Mouse (Mus musculus): ENCODE measurements at regions not wholly inside any gene's neighbourhood (a gene's known extent, or its start where the extent isn't known, plus 50 kb on each side); places are given as distances from the start of the nearest gene placed in this dataset.

GRCm38 (mm10) chr13:90739797-90740196, 165.4 kb downstream of the Atp6ap1l start:
- no peak for DNase-seq (ENCODE audit: low spot score in 2 of 2)

- no peak for DNase-seq (ENCODE audit: low spot score in 2 of 2)
These were observed 166.6 kb downstream of the Atp6ap1l start for GRCm38 (mm10) chr13:90738513-90738912.

DNA sequence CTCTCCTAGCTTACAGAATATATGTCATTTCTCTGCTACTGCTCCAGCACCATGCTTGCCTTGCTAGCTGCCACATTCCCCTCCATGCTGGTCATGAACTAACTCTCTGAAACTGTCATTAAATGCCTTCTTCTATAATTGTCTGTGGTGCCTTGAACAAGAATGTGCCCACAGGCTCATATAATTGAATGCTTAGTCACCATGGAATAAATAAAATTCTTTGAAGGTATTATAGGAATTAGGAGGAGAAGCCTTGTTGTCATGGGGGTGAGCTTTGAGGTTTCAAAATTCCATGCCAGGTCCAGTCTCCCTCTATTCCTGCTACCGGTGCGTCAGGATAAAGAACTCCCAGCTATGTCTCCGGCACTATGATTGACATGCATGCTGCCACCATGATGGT, 171.9 kb downstream of the Atp6ap1l start:
- no peak for DNase-seq (ENCODE audit: low spot score in 2 of 2)

- no peak for DNase-seq (ENCODE audit: low spot score in 2 of 2)
These were observed 176.1 kb downstream of the Atp6ap1l start for GRCm38 (mm10) chr13:90729078-90729477.

GRCm38 (mm10) chr13:90727816-90728215, 177.3 kb downstream of the Atp6ap1l start:
- no peak for DNase-seq (ENCODE audit: low spot score in 2 of 2)

DNA sequence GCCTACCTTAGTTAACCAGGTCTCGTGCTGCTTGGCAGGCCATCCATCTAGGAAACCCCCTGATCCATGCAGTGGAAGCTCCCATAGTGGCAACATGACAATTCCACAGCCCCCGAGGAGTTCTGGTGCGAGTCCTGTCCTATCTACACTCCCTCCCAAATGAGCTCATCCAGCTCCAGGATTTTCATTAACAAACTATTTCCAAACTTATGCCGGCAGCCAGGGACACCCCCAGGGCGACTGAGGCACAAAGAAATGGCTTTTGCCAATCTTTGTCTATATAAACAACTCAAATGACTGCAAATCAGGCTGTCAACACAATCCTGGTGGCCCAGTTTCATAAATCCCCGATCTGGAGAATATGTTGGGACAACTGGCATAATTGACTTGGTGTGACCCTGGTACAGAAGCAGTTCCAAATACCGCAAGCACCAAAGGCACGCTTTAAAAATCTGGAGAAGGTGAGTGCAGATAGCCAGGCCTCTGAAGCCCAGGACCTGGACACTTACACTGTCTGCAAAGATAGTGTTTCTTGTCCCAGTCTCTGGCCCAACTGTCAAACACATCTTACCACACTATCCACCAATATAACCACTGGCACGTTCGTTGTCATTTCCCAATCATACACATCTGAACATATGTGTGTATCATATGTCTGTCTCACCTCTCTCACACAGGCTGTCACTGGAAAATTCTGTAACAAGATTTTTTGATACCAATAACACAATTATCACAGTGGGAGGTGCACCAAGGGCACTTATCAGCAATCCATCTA, 179.9 kb downstream of the Atp6ap1l start:
- no peak for DNase-seq (ENCODE audit: low spot score in 2 of 2)

- DNase-seq (ENCODE audit: low spot score in 2 of 2): no peak
These were observed 180.6 kb downstream of the Atp6ap1l start for GRCm38 (mm10) chr13:90724598-90724997.

- DNase-seq (ENCODE audit: low spot score in 2 of 2): no peak
These were observed 181.6 kb downstream of the Atp6ap1l start for GRCm38 (mm10) chr13:90723533-90723898.

DNA sequence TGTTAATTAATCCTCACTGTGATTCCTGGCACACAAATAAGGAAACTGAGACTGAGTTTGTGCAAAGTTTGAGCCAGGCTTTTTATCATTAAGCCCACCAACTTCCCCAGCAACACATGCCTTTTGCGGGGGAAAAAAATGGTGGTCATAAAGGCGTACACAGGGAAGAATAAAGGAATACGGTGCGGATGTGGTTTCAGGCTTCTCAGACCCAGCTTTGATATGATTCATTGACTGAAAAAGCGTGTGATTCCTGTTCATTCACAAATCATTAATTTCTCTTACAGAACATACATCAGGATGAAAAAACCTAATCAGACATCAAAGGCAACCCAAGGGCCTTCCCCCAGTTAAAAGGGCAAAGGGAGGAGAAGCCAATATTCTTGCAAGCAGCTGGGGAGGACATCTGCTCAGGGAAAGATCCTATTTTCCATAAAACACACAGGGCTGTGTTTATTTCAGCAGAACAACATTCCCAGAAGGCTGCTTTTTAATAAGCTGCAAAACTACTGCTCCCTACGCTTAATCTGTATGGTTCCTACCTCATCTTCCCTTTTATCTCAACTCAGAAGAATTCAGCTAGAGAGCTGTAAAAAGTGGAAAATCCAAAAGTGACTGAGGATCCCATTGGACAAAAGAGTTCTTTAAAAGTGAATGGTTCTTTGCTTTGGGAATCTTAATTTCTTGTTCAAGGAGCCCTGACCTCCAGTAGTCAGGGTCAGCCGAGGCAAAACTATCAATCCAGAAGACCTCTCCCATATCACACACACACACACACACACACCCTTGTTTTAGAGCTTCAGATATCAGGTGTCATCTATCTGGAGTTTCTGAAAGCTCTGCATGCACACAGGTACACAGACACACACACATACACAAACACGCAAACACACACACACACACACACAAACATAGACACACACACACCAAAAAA, 182.3 kb downstream of the Atp6ap1l start:
- no peak for DNase-seq (ENCODE audit: low spot score in 2 of 2)

GRCm38 (mm10) chr13:90684324-90684723, 220.8 kb downstream of the Atp6ap1l start:
- DNase-seq (ENCODE audit: low spot score in 2 of 2): no peak

DNA sequence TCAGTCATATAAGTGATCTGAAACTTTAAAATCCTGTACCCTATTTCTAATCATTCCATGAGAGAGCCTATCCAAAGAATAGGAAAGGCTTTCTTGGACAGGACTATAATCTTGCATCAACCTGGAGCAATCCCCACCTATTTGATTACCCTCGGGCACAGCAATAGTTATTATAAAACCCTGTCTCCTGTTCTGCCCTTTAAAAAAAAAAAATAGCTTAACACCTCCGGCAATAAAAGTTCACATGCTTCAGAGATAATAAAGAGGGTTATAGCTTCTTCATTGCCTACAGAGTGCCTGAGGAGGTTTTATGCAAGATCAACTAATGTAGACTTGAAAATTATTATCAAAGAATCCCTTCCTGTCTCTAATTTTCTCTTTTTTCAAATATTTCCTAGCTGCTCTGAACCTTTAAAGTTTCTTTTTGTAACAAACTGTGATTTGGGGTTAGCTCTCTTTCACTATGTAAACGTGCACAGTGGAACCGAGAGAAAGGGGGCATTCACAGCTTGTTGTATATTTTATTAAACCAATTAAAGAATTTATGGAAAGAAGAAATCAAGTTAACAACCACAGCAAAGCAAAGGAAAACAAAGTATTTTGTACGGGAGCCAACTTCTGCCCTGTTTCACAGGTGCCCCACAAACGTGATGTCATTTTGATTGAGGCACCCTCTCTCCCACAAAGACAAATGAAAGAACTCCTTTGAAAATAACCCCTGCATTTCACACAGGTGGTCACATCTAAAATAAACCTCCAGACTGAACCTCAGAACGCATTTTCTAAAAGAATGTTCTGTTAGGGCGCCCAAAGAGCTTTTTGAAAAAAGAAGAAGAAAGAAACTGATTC, 225.8 kb downstream of the Atp6ap1l start:
- DNase-seq (ENCODE audit: low spot score in 2 of 2): no peak

DNA sequence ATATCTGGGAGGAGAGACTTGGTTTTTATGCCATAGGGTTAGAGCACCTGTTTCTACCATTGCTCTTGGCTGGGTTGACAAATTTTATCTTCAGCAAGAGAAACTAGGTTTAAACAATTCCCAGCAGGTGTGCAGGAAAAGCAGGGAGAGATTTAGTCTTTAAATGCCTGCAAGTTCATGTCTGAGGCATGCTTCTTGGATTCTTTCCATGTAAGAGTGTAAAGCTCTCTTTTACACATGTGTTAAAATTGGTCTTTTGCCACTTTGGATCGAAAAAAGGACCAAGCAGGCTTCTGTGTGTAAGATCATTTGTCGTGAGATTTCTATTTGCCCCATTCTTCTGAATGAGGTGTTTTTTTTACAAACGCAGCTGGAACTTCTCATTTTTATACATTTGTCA, 231.3 kb downstream of the Atp6ap1l start:
- DNase-seq (ENCODE audit: low spot score in 2 of 2): no peak

- DNase-seq (ENCODE audit: low spot score in 2 of 2): no peak
These were observed 232.1 kb downstream of the Atp6ap1l start for GRCm38 (mm10) chr13:90673079-90673478.

DNA sequence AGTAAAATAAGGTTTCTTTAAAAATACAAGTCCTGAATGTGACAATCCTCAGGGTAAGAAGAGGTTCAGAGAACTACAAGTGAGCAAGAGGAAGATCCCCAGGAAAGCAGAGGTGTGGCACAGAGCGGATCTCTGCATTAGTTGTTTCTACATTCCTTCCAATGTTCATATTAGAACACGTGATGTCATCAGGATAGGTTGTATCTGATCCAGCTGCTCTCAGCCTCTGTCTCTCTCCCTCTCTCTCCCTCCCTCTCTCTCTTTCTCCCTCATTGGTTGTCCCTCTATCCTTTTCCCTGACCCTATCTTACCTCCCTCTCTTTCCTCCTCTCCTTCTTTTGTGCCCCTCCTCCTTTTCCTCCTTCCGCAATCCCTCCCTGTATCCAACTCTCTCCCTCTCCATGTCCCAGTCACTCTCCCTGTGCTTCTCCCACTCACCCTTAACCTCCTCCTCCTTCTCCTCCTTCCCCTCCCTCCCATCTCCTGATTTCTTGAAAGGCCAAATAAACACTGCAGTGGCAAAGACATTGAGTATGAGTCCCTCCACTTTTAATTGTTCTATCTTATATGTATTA, 243.5 kb downstream of the Atp6ap1l start:
- DNase-seq (ENCODE audit: low spot score in 2 of 2): no peak

- DNase-seq (ENCODE audit: low spot score in 2 of 2): no peak
These were observed 244.2 kb downstream of the Atp6ap1l start for GRCm38 (mm10) chr13:90660950-90661349.

- no peak for DNase-seq (ENCODE audit: low spot score in 2 of 2)
These were observed 246.1 kb downstream of the Atp6ap1l start for GRCm38 (mm10) chr13:90659087-90659486.

GRCm38 (mm10) chr13:90646356-90646755, 258.8 kb downstream of the Atp6ap1l start:
- no peak for DNase-seq (ENCODE audit: low spot score in 2 of 2)

DNA sequence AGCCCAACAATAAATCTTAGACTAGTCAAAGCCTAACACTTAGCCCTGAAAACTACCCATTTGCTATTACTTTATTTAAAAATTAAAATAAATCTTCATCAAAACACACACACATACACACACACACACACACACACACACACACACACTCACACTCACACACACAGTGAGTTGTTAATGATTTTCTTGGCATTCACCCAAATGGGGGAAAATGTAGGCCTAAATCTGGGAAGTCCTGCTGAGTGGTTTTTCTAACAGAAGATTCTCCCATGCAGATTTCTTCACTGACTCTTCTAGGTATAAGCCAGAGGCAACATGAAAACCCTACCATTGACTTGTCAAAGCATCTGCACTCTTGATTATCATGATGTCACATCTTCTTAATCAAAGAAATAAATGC, 260.9 kb downstream of the Atp6ap1l start:
- no peak for DNase-seq (ENCODE audit: low spot score in 2 of 2)

DNA sequence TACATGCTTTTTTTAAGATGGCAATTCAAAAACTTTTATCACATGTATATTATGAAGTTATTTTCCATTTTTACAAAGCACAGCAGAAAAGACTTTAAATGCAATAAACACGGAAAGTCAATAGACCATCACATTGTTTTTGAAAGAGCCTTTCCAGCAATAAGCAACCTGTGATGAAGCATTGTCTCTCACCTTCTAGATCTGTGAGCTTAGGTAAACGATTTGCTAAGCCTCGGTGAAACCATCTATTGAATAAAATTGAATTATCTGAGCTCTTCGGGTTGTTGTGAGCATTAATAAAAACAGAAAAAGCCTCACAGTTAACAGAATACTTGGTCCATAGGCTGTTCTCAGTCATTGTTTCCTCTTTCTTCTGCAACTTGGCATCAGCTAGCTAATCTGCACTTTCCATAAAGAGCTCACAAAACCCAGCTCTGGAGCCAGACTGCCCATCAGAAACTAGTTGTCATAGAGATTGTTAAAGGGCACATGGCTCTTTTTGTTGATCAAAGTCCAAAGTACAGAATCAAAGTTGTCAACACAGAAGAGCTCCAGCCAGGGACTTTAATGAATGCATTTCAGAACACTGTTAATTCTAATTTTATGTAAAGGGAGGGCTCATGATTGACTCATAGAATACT, 261.5 kb downstream of the Atp6ap1l start:
- no peak for DNase-seq (ENCODE audit: low spot score in 2 of 2)

- no peak for DNase-seq (ENCODE audit: low spot score in 2 of 2)
These were observed 262.0 kb downstream of the Atp6ap1l start for GRCm38 (mm10) chr13:90643109-90643508.
